ENCODE assay signal across 26 mouse cellular contexts in genomic region chr11:6123605-6124120, GRCm38 (mm10).
"Had no signal": no experiment of that assay in that cellular context is flagged by ENCODE, and none has a peak within 500 bp of the region (broad histone marks: within the 10 kb centered on the region; RNA-seq: fewer than 3 reads in every experiment).

No protein-coding gene starts in this region.

- H3K4me1 ChIP-seq: limb, embryonic 10.5 days; limb, embryonic 13.5 days; liver, embryonic 12.5 days; liver, embryonic 15.5 days; lung, embryonic 15.5 days; midbrain, embryonic 10.5 days; neural tube, embryonic 12.5 days; neural tube, embryonic 15.5 days; stomach, embryonic 15.5 days had no signal

- H3K36me3 ChIP-seq: liver, embryonic 15.5 days had no signal

- DNase-seq: kidney, adult 18-20 months; kidney, adult 9 months; kidney, postnatal 14 days; layer of hippocampus, adult 9-11 months; liver; lung, adult 18-20 months; lung, postnatal 10 days; lung, postnatal 36 days; midbrain, embryonic 14.5 days; right cerebral cortex, adult 18-20 months; right cerebral cortex, postnatal 14 days; right cerebral cortex, postnatal 4 days; spleen, adult 18-20 months; thymus, adult 18-20 months; thymus, postnatal 36 days had no signal

- H3K4me2 ChIP-seq: limb, embryonic 13.5 days; liver, embryonic 12.5 days; liver, embryonic 15.5 days; lung, embryonic 15.5 days; neural tube, embryonic 12.5 days; neural tube, embryonic 15.5 days; stomach, embryonic 15.5 days had no signal

- ATAC-seq: liver, embryonic 12.5 days had no signal

- H3K4me3 ChIP-seq: layer of hippocampus, adult 2 months; limb, embryonic 10.5 days; limb, embryonic 13.5 days; liver, embryonic 12.5 days; liver, embryonic 15.5 days; lung, embryonic 15.5 days; megakaryocyte, embryonic 14.5 days; midbrain, embryonic 10.5 days; neural tube, embryonic 12.5 days; neural tube, embryonic 15.5 days; stomach, embryonic 15.5 days had no signal

- H3K27me3 ChIP-seq: limb, embryonic 13.5 days; liver, embryonic 12.5 days; liver, embryonic 15.5 days; lung, embryonic 15.5 days; megakaryocyte, embryonic 14.5 days; neural tube, embryonic 12.5 days; neural tube, embryonic 15.5 days; stomach, embryonic 15.5 days had no signal

- H3K9me3 ChIP-seq: limb, embryonic 10.5 days; limb, embryonic 13.5 days; liver, embryonic 12.5 days; liver, embryonic 15.5 days; lung, embryonic 15.5 days; megakaryocyte, embryonic 14.5 days; midbrain, embryonic 10.5 days; neural tube, embryonic 12.5 days; neural tube, embryonic 15.5 days; stomach, embryonic 15.5 days had no signal

- H3K27ac ChIP-seq: layer of hippocampus, adult 2 months; limb, embryonic 10.5 days; limb, embryonic 13.5 days; liver, embryonic 12.5 days; liver, embryonic 15.5 days; lung, embryonic 15.5 days; midbrain, embryonic 10.5 days; neural tube, embryonic 12.5 days; neural tube, embryonic 15.5 days; stomach, embryonic 15.5 days had no signal

- H3K9ac ChIP-seq: limb, embryonic 13.5 days; liver, embryonic 12.5 days; liver, embryonic 15.5 days; lung, embryonic 15.5 days; neural tube, embryonic 12.5 days; neural tube, embryonic 15.5 days; stomach, embryonic 15.5 days had no signal
